8 mouse cellular contexts compared by ENCODE assay signal in the genomic region with DNA sequence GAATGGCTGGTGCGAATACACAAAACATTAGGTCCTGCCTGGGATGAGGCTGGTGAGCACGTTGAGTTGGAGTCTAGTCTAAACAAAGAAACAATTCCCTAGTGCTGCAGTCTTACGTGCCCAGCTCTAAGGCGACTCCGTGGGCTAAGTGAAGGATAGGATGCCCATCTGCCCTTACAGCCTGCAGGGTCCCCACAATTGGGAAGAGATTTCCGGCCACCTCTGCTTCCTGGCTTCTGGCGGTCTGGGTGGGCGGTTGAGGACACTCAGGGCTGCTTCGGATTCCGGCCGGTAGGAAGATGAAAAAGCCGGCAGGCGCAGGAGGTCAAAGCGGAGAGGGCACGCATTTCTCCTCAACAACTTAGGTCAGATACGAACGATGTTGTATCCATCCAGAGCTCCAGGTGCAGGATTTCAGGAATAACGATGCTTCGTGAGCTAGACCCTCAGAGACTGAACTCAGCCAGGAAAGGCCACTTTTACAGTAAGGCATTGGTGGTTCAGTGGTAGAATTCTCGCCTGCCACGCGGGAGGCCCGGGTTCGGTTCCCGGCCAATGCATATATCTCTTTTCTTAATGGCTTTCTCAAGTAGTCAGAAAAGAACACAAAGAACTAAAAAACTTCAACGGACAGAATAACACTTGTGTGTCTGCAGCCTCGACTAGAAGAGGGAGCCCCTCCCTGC. TPM values are rescaled to one million over a fixed set of nuclear protein-coding genes. Genes with fewer than 3 reads are reported as not detected.
A peak's percentile ranks its signal among the peaks of the same experiment; 100 is the strongest.
DNase-seq lines count a peak whose midpoint lies in the region; ATAC-seq lines count a peak whose summit lies in the region.

No protein-coding gene starts in this region.

- peak; percentile 77 for DNase-seq in adrenal gland, adult 8-10 months
- peak; percentile 87 for DNase-seq in embryo, embryonic 11.5 days (ENCODE audit: low read depth, low spot score)
- DNase-seq in gastrocnemius, postnatal 36 days, result peak; percentile 76 to 87
- DNase-seq in left cerebral cortex, postnatal 25 days (ENCODE audit: low spot score in 2 of 2), result peak; percentile 95 to 97
- peak; percentile 90 for DNase-seq in mesoderm, embryonic 11.5 days (ENCODE audit: low read depth, low spot score)
- DNase-seq in right cerebral cortex, postnatal 25 days, result peak; percentile 90
- DNase-seq in urinary bladder, postnatal 36 days (ENCODE audit: low spot score in 2 of 2), result peak; percentile 70 to 84

- H3K27ac ChIP-seq in intestine, embryonic 15.5 days, result no peak overlapping the region; the same call in 1 of the 2 replicates

- peak overlapping the region; percentile 38 for H3K9ac ChIP-seq in intestine, embryonic 15.5 days

- intact Hi-C loops in gastrocnemius, postnatal 36 days (cut with DNase I), result no loop called here
- intact Hi-C loops in left cerebral cortex, postnatal 25 days (cut with DNase I), result no loop called here

- H3K4me3 ChIP-seq in intestine, embryonic 15.5 days (replicated peaks), result peak overlapping the region; percentile 54

- H3K27me3 ChIP-seq in intestine, embryonic 15.5 days (replicated peaks), result no peaks in the 10 kb centered on the region

- H3K36me3 ChIP-seq in intestine, embryonic 15.5 days, result no peaks in the 10 kb centered on the region

- H3K4me2 ChIP-seq in intestine, embryonic 15.5 days (replicated peaks), result peak overlapping the region; percentile 90

- under 1% methylated on average over 27 of the region's 27 CpGs for WGBS in intestine, embryonic 15.5 days

- peak; percentile 87 for ATAC-seq in intestine, embryonic 15.5 days

- H3K9me3 ChIP-seq in intestine, embryonic 15.5 days, result no peaks in the 10 kb centered on the region

- H3K4me1 ChIP-seq in intestine, embryonic 15.5 days (replicated peaks), result peaks cover 27% of the 10 kb centered on the region

RNA-seq across cellular contexts. Expression of gene Exosc6, which starts 6.1 kb away (rescaled TPM):
- not detected for total RNA-seq in adrenal gland, adult 8-10 months (2022)
- total RNA-seq in gastrocnemius, postnatal 36 days (2021), result not detected
- polyA plus RNA-seq in intestine, embryonic 15.5 days (2015; fragmentation: Nextera tagmentation; extraction: Ambion mirVana), result 23.0 and 24.3 TPM in 2 replicates
- total RNA-seq in left cerebral cortex, postnatal 25 days (2021), result not detected

RNA-seq across cellular contexts. Expression of gene Aars, which starts 29.3 kb away (rescaled TPM):
- total RNA-seq in adrenal gland, adult 8-10 months (2022), result 100 to 1,000 TPM in 3 of 4 experiments, 10 to 100 TPM in 1; 97.1 to 142 (median 126) TPM
- total RNA-seq in gastrocnemius, postnatal 36 days (2021), result 10 to 100 TPM; 41.0 to 41.4 TPM
- 50.4 and 54.1 TPM in 2 replicates for polyA plus RNA-seq in intestine, embryonic 15.5 days (2015; fragmentation: Nextera tagmentation; extraction: Ambion mirVana)
- 10 to 100 TPM; 94.3 to 95.5 TPM for total RNA-seq in left cerebral cortex, postnatal 25 days (2021)

RNA-seq across cellular contexts. Expression of gene Clec18a, which starts 30.0 kb away (rescaled TPM):
- not detected for total RNA-seq in adrenal gland, adult 8-10 months (2022)
- total RNA-seq in gastrocnemius, postnatal 36 days (2021), result under 1 TPM; 0.12 to 0.69 TPM
- polyA plus RNA-seq in intestine, embryonic 15.5 days (2015; fragmentation: Nextera tagmentation; extraction: Ambion mirVana), result 0.13 and 0.32 TPM in 2 replicates
- 1 to 10 TPM; 2.7 TPM for total RNA-seq in left cerebral cortex, postnatal 25 days (2021)

RNA-seq across cellular contexts. Expression of gene Ddx19b, which starts 30.7 kb away (rescaled TPM):
- 10 to 100 TPM; 10.1 to 14.3 (median 12.9) TPM for total RNA-seq in adrenal gland, adult 8-10 months (2022)
- total RNA-seq in gastrocnemius, postnatal 36 days (2021), result 10 to 100 TPM; 11.0 to 12.2 TPM
- 7.0 and 7.5 TPM in 2 replicates for polyA plus RNA-seq in intestine, embryonic 15.5 days (2015; fragmentation: Nextera tagmentation; extraction: Ambion mirVana)
- 10 to 100 TPM; 24.4 to 27.4 TPM for total RNA-seq in left cerebral cortex, postnatal 25 days (2021)

RNA-seq across cellular contexts. Expression of gene Pdpr, which starts 32.2 kb away (rescaled TPM):
- total RNA-seq in adrenal gland, adult 8-10 months (2022), result 10 to 100 TPM; 36.7 to 47.4 (median 43.6) TPM
- 100 to 1,000 TPM; 101 to 105 TPM for total RNA-seq in gastrocnemius, postnatal 36 days (2021)
- 9.5 and 10.1 TPM in 2 replicates for polyA plus RNA-seq in intestine, embryonic 15.5 days (2015; fragmentation: Nextera tagmentation; extraction: Ambion mirVana)
- 10 to 100 TPM; 26.9 to 27.5 TPM for total RNA-seq in left cerebral cortex, postnatal 25 days (2021)
